Mouse (Mus musculus): ENCODE measurements around the gene Gsdmc4. TPM values are rescaled to one million over a fixed set of nuclear protein-coding genes. Genes with fewer than 3 reads are reported as not detected.
A peak's percentile ranks its signal among the peaks of the same experiment; 100 is the strongest.
"Not testable (repeated sequence)": the region's sequence is repeated elsewhere in the genome, so short reads cannot be mapped to it uniquely, and the experiment has no call there.

Gsdmc4 gene
- polyA plus RNA-seq, 1 experiment from 2014 or later = not detected

- Histone ChIP-seq H3K9me3 (ENCODE audit: control insufficient read depth, low read length) (no peaks in the 10 kb centered on the region), H3K4me1 (replicated peaks; ENCODE audit: control insufficient read depth, insufficient read depth, low read length) (no peaks in the 10 kb centered on the region), H3K9ac (no peak overlapping the region), H3K27ac (no peak overlapping the region), H3K4me2 (replicated peaks) (no peak overlapping the region), H3K36me3 (replicated peaks; ENCODE audit: control insufficient read depth, insufficient read depth) (peaks cover 13% of the 10 kb centered on the region), H3K4me3 (replicated peaks; ENCODE audit: low read length) (no peak overlapping the region), H3K27me3 (ENCODE audit: control insufficient read depth, insufficient read depth, low read length) (no peaks in the 10 kb centered on the region)
- no peak for ATAC-seq (ENCODE audit: low FRiP score)
- WGBS = 100% methylated on average over 1 of the region's 1 CpGs
- no peak for DNase-seq (ENCODE audit: low spot score)
Observed at GRCm38 (mm10) chr15:63924484-63924883, 12.4 kb upstream of the Gsdmc4 start.

GRCm38 (mm10) chr15:63921618-63922017 is 9.5 kb upstream of the Gsdmc4 start:
- H3K4me1 ChIP-seq (replicated peaks; ENCODE audit: control insufficient read depth, insufficient read depth, low read length); H3K36me3 ChIP-seq (replicated peaks; ENCODE audit: control insufficient read depth, insufficient read depth); H3K4me3 ChIP-seq (replicated peaks; ENCODE audit: low read length); H3K9ac ChIP-seq; H3K27ac ChIP-seq; DNase-seq (ENCODE audit: low spot score); H3K4me2 ChIP-seq (replicated peaks); ATAC-seq (ENCODE audit: low FRiP score); H3K9me3 ChIP-seq (ENCODE audit: control insufficient read depth, low read length); H3K27me3 ChIP-seq (ENCODE audit: control insufficient read depth, insufficient read depth, low read length): not testable (repeated sequence)
- 100% methylated on average over 2 of the region's 5 CpGs for WGBS

- H3K4me1 ChIP-seq (replicated peaks; ENCODE audit: control insufficient read depth, insufficient read depth, low read length); H3K4me3 ChIP-seq (replicated peaks; ENCODE audit: low read length); H3K9me3 ChIP-seq (ENCODE audit: control insufficient read depth, low read length); ATAC-seq (ENCODE audit: low FRiP score); H3K4me2 ChIP-seq (replicated peaks); H3K27ac ChIP-seq; H3K27me3 ChIP-seq (ENCODE audit: control insufficient read depth, insufficient read depth, low read length); H3K36me3 ChIP-seq (replicated peaks; ENCODE audit: control insufficient read depth, insufficient read depth); DNase-seq (ENCODE audit: low spot score); H3K9ac ChIP-seq: not testable (repeated sequence)
- WGBS = 67% methylated on average over 1 of the region's 2 CpGs
Observed at GRCm38 (mm10) chr15:63919728-63920127, 7.6 kb upstream of the Gsdmc4 start.

GRCm38 (mm10) chr15:63916584-63916983 is 4.5 kb upstream of the Gsdmc4 start:
- WGBS = 91% methylated on average over 4 of the region's 4 CpGs

GRCm38 (mm10) chr15:63909896-63910295 is 2.2 kb downstream of the Gsdmc4 start:
- H3K4me1 ChIP-seq (replicated peaks; ENCODE audit: control insufficient read depth, insufficient read depth, low read length); H3K27me3 ChIP-seq (ENCODE audit: control insufficient read depth, insufficient read depth, low read length); DNase-seq (ENCODE audit: low spot score); ATAC-seq (ENCODE audit: low FRiP score); H3K9ac ChIP-seq; H3K4me2 ChIP-seq (replicated peaks); H3K27ac ChIP-seq; H3K9me3 ChIP-seq (ENCODE audit: control insufficient read depth, low read length); H3K4me3 ChIP-seq (replicated peaks; ENCODE audit: low read length); H3K36me3 ChIP-seq (replicated peaks; ENCODE audit: control insufficient read depth, insufficient read depth): not testable (repeated sequence)

More at GRCm38 (mm10) chr15:63916584-63916983, 4.5 kb upstream of the Gsdmc4 start:
- not testable (repeated sequence) for H3K4me1 ChIP-seq (replicated peaks; ENCODE audit: control insufficient read depth, insufficient read depth, low read length); H3K36me3 ChIP-seq (replicated peaks; ENCODE audit: control insufficient read depth, insufficient read depth); ATAC-seq (ENCODE audit: low FRiP score); H3K4me3 ChIP-seq (replicated peaks; ENCODE audit: low read length); H3K9ac ChIP-seq; H3K27me3 ChIP-seq (ENCODE audit: control insufficient read depth, insufficient read depth, low read length); H3K9me3 ChIP-seq (ENCODE audit: control insufficient read depth, low read length); DNase-seq (ENCODE audit: low spot score); H3K4me2 ChIP-seq (replicated peaks); H3K27ac ChIP-seq

GRCm38 (mm10) chr15:63895560-63896353 is 16.3 kb downstream of the Gsdmc4 start:
- not testable (repeated sequence) for H3K36me3 ChIP-seq (replicated peaks; ENCODE audit: control insufficient read depth, insufficient read depth); ATAC-seq (ENCODE audit: low FRiP score); H3K9me3 ChIP-seq (ENCODE audit: control insufficient read depth, low read length); H3K4me3 ChIP-seq (replicated peaks; ENCODE audit: low read length); H3K27me3 ChIP-seq (ENCODE audit: control insufficient read depth, insufficient read depth, low read length); H3K27ac ChIP-seq; H3K4me2 ChIP-seq (replicated peaks); H3K9ac ChIP-seq; H3K4me1 ChIP-seq (replicated peaks; ENCODE audit: control insufficient read depth, insufficient read depth, low read length)
- peak; percentile 59 for DNase-seq (ENCODE audit: low spot score)
- WGBS = 45% methylated on average over 9 of the region's 9 CpGs

- ATAC-seq (ENCODE audit: low FRiP score); H3K4me3 ChIP-seq (replicated peaks; ENCODE audit: low read length): not testable (repeated sequence)
- WGBS = 74% methylated on average over 4 of the region's 5 CpGs
Observed at GRCm38 (mm10) chr15:63888440-63888839, 23.7 kb downstream of the Gsdmc4 start.

GRCm38 (mm10) chr15:63887949-63888348 is 24.1 kb downstream of the Gsdmc4 start:
- not testable (repeated sequence) for ATAC-seq (ENCODE audit: low FRiP score); H3K4me3 ChIP-seq (replicated peaks; ENCODE audit: low read length); H3K4me2 ChIP-seq (replicated peaks); H3K36me3 ChIP-seq (replicated peaks; ENCODE audit: control insufficient read depth, insufficient read depth); H3K9me3 ChIP-seq (ENCODE audit: control insufficient read depth, low read length); DNase-seq (ENCODE audit: low spot score); H3K9ac ChIP-seq; H3K4me1 ChIP-seq (replicated peaks; ENCODE audit: control insufficient read depth, insufficient read depth, low read length); H3K27ac ChIP-seq; H3K27me3 ChIP-seq (ENCODE audit: control insufficient read depth, insufficient read depth, low read length)
- no CpG with 5 or more reads among the region's 5 CpGs for WGBS

More at GRCm38 (mm10) chr15:63888440-63888839, 23.7 kb downstream of the Gsdmc4 start:
- not testable (repeated sequence) for H3K27ac ChIP-seq; H3K4me2 ChIP-seq (replicated peaks); H3K27me3 ChIP-seq (ENCODE audit: control insufficient read depth, insufficient read depth, low read length); H3K36me3 ChIP-seq (replicated peaks; ENCODE audit: control insufficient read depth, insufficient read depth); H3K9ac ChIP-seq; H3K4me1 ChIP-seq (replicated peaks; ENCODE audit: control insufficient read depth, insufficient read depth, low read length); H3K9me3 ChIP-seq (ENCODE audit: control insufficient read depth, low read length); DNase-seq (ENCODE audit: low spot score)

GRCm38 (mm10) chr15:63878458-63878857 is 33.6 kb downstream of the Gsdmc4 start, which contains the start of gene Gsdmc3:
TSS of gene Gsdmc3 (minus strand) at chr15:63878558.
- not testable (repeated sequence) for H3K4me1 ChIP-seq (replicated peaks; ENCODE audit: control insufficient read depth, insufficient read depth, low read length); H3K27ac ChIP-seq; H3K9me3 ChIP-seq (ENCODE audit: control insufficient read depth, low read length); H3K4me2 ChIP-seq (replicated peaks); ATAC-seq (ENCODE audit: low FRiP score); DNase-seq (ENCODE audit: low spot score); H3K27me3 ChIP-seq (ENCODE audit: control insufficient read depth, insufficient read depth, low read length); H3K9ac ChIP-seq; H3K4me3 ChIP-seq (replicated peaks; ENCODE audit: low read length); H3K36me3 ChIP-seq (replicated peaks; ENCODE audit: control insufficient read depth, insufficient read depth)
- 93% methylated on average over 1 of the region's 3 CpGs for WGBS

Measured in hindbrain, embryonic 14.5 days (tissue).